Mouse (Mus musculus) erythroblast, embryonic 14.5 days (primary cell): ENCODE results near the gene Camk2d. TPM values are rescaled to one million over a fixed set of nuclear protein-coding genes. Genes with fewer than 3 reads are reported as not detected.

Experiments
- H3K27me3 ChIP-seq: 2 replicates; pipeline ENCODE4 v1.6.1; 2012; ENCODE audit warnings: inconsistent platforms; ENCODE audit not compliant: control insufficient read depth
- H3K36me3 ChIP-seq: 2 replicates; pipeline ENCODE4 v1.6.1; 2012; ENCODE audit warnings: mild to moderate bottlenecking, inconsistent platforms; ENCODE audit not compliant: control insufficient read depth
- H3K4me1 ChIP-seq: 2 replicates; pipeline ENCODE4 v1.6.1; 2012; ENCODE audit warnings: inconsistent platforms; ENCODE audit not compliant: control insufficient read depth
- H3K4me3 ChIP-seq: replicated peaks from 2 replicates; pipeline ENCODE3; 2012; ENCODE audit warnings: moderate library complexity, mild to moderate bottlenecking, inconsistent platforms
- H3K9me3 ChIP-seq: 2 replicates; pipeline ENCODE4 v1.6.1; 2012; ENCODE audit warnings: low read length, inconsistent platforms, mixed read lengths; ENCODE audit not compliant: control insufficient read depth
- GATA1 ChIP-seq: IDR thresholded peaks from 2 replicates; pipeline ENCODE4 v1.6.1; 2012; ENCODE audit warnings: low read length, inconsistent platforms, mixed read lengths
- TAL1 ChIP-seq: IDR thresholded peaks from 3 replicates; pipeline ENCODE4 v1.6.1; 2012; ENCODE audit warnings: low read length, inconsistent platforms, mixed read lengths
- polyA plus RNA-seq: library from polyadenylated mRNA; stranded (reverse); fragments of >175 nt; gene quantifications from 2 replicates; pipeline ENCODE4 v1.2.3, GENCODE M21; 2012

Camk2d gene
- polyA plus RNA-seq, 1 experiment: not detected

- Histone ChIP-seq H3K27me3 (no peaks in the 10 kb centered on the region), H3K4me3 (no peak overlapping the region), H3K9me3 (no peaks in the 10 kb centered on the region), H3K4me1 (no peaks in the 10 kb centered on the region), H3K36me3 (no peaks in the 10 kb centered on the region)
- TF ChIP-seq TAL1: no peak
- no peak for TF ChIP-seq GATA1
These were observed 141.0 kb downstream of the Camk2d start for GRCm38 (mm10) chr3:126737128-126737527.

GRCm38 (mm10) chr3:126740146-126740545 is 144.0 kb downstream of the Camk2d start:
- Histone ChIP-seq H3K4me1 (no peaks in the 10 kb centered on the region), H3K9me3 (no peaks in the 10 kb centered on the region), H3K4me3 (no peak overlapping the region), H3K36me3 (no peaks in the 10 kb centered on the region), H3K27me3 (no peaks in the 10 kb centered on the region)
- TF ChIP-seq GATA1 (no peak), TAL1 (no peak)

- no peaks in the 10 kb centered on the region for H3K9me3 ChIP-seq
- TF ChIP-seq GATA1 (no peak), TAL1 (no peak)
These were observed 148.5 kb downstream of the Camk2d start for GRCm38 (mm10) chr3:126744432-126745133.

GRCm38 (mm10) chr3:126746148-126746803 is 150.2 kb downstream of the Camk2d start:
- H3K4me3 ChIP-seq: no peak overlapping the region
- no peaks in the 10 kb centered on the region for H3K9me3 ChIP-seq
- TF ChIP-seq TAL1 (no peak), GATA1 (no peak)
- H3K27me3 ChIP-seq: no peaks in the 10 kb centered on the region
- no peaks in the 10 kb centered on the region for H3K36me3 ChIP-seq
- H3K4me1 ChIP-seq: no peaks in the 10 kb centered on the region

More at GRCm38 (mm10) chr3:126744432-126745133, 148.5 kb downstream of the Camk2d start:
- H3K4me1 ChIP-seq: no peaks in the 10 kb centered on the region
- no peaks in the 10 kb centered on the region for H3K36me3 ChIP-seq
- no peaks in the 10 kb centered on the region for H3K27me3 ChIP-seq
- no peak overlapping the region for H3K4me3 ChIP-seq

- Histone ChIP-seq H3K4me1 (no peaks in the 10 kb centered on the region), H3K27me3 (no peaks in the 10 kb centered on the region), H3K9me3 (no peaks in the 10 kb centered on the region), H3K4me3 (no peak overlapping the region), H3K36me3 (no peaks in the 10 kb centered on the region)
- no peak for TF ChIP-seq TAL1
- no peak for TF ChIP-seq GATA1
These were observed 151.5 kb downstream of the Camk2d start for GRCm38 (mm10) chr3:126747628-126748027.

- TF ChIP-seq GATA1 (no peak), TAL1 (no peak)
- Histone ChIP-seq H3K36me3 (no peaks in the 10 kb centered on the region), H3K27me3 (no peaks in the 10 kb centered on the region), H3K9me3 (no peaks in the 10 kb centered on the region), H3K4me3 (no peak overlapping the region), H3K4me1 (no peaks in the 10 kb centered on the region)
These were observed 155.4 kb downstream of the Camk2d start for GRCm38 (mm10) chr3:126751377-126752098.

- no peak overlapping the region for H3K4me3 ChIP-seq
- no peaks in the 10 kb centered on the region for H3K27me3 ChIP-seq
- no peaks in the 10 kb centered on the region for H3K36me3 ChIP-seq
- TF ChIP-seq TAL1 (no peak), GATA1 (no peak)
- no peaks in the 10 kb centered on the region for H3K4me1 ChIP-seq
- no peaks in the 10 kb centered on the region for H3K9me3 ChIP-seq
These were observed 156.9 kb downstream of the Camk2d start for GRCm38 (mm10) chr3:126752978-126753377.

GRCm38 (mm10) chr3:126758398-126758797 is 162.3 kb downstream of the Camk2d start:
- TF ChIP-seq GATA1: no peak
- TF ChIP-seq TAL1: no peak
- Histone ChIP-seq H3K4me3 (no peak overlapping the region), H3K9me3 (peaks cover 2% of the 10 kb centered on the region; the same call in 1 of the 2 replicates), H3K4me1 (no peaks in the 10 kb centered on the region), H3K36me3 (no peaks in the 10 kb centered on the region), H3K27me3 (no peaks in the 10 kb centered on the region)

GRCm38 (mm10) chr3:126760608-126761007 is 164.5 kb downstream of the Camk2d start:
- Histone ChIP-seq H3K27me3 (no peaks in the 10 kb centered on the region), H3K4me1 (no peaks in the 10 kb centered on the region), H3K9me3 (peaks cover 2% of the 10 kb centered on the region; the same call in 1 of the 2 replicates), H3K36me3 (no peaks in the 10 kb centered on the region), H3K4me3 (no peak overlapping the region)
- TF ChIP-seq GATA1 (no peak), TAL1 (no peak)
